Mouse (Mus musculus) heart, postnatal 0 days (tissue): Measurements from ENCODE around the gene Actr5.

ENCODE experiments used
- CTCF ChIP-seq: IDR thresholded peaks from 2 replicates; pipeline ENCODE4 v1.5.1; 2016; ENCODE audit warnings: antibody characterized with exemption, control low read depth, low read depth
- EP300 ChIP-seq: IDR thresholded peaks from 2 replicates; pipeline ENCODE4 v1.6.1; 2016; ENCODE audit warnings: antibody characterized with exemption, low read depth

DNA sequence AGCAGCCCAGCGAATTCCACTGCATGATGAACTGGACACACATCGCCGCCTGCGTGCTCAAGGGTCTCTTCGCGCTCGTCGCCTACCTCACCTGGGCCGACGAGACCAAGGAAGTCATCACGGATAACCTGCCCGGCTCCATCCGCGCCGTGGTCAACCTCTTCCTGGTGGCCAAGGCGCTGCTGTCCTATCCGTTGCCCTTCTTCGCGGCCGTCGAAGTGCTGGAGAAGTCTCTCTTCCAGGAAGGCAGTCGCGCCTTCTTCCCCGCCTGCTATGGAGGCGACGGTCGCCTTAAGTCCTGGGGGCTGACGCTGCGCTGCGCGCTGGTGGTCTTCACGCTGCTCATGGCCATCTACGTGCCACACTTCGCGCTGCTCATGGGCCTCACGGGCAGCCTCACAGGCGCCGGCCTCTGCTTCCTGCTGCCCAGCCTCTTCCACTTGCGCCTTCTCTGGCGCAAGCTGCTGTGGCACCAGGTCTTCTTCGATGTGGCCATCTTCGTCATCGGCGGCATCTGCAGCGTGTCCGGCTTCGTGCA, 10.2 kb upstream of the Actr5 start:
- TF ChIP-seq CTCF (no peak), EP300 (no peak)
